Mouse (Mus musculus): ENCODE measurements at regions not wholly inside any gene's neighbourhood (a gene's known extent, or its start where the extent isn't known, plus 50 kb on each side); places are given as distances from the start of the nearest gene placed in this dataset.
"Not testable (repeated sequence)": the region's sequence is repeated elsewhere in the genome, so short reads cannot be mapped to it uniquely, and the experiment has no call there.

DNA sequence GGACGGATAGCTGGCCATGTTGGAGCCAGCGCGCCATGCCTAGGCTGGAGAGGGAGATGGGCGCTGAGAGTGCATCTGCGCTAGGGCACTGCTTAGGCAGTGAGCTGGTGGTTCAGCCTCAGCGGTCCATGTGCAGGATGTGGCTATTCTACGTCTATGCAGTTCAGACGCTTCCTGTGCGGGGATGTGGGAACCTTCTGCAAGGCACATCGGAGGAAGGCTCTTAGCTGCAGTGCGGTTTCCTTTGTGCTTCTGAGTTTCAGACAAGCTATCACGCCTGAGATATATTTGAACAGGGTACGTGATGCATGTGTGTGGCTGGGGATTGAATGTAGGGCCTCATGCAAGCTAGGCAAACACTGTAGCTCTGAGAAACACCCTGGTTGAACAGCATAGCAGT lies 54.4 kb upstream of the Lrpprc start:
- CTCF ChIA-PET, result no interaction called here

DNA sequence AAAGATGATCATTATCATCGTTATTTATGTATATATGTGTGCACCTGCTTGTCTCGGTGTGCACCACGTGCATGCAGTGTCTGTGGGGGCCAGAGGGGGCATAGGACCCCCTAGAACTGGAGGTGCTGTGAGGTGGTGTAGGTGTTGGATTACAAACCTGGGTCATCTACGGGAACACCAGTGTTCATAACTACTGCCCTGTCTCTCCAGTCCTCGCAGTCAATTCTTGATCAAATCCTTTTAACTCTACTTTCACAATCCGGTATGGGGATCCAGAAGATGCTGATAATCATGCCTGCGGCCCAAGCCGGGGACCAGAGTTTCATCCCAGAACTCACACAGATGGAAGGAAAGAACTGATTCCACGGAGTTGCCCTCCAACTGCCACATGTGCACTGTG lies 55.6 kb upstream of the Lrpprc start:
- CTCF ChIA-PET, result no interaction called here

DNA sequence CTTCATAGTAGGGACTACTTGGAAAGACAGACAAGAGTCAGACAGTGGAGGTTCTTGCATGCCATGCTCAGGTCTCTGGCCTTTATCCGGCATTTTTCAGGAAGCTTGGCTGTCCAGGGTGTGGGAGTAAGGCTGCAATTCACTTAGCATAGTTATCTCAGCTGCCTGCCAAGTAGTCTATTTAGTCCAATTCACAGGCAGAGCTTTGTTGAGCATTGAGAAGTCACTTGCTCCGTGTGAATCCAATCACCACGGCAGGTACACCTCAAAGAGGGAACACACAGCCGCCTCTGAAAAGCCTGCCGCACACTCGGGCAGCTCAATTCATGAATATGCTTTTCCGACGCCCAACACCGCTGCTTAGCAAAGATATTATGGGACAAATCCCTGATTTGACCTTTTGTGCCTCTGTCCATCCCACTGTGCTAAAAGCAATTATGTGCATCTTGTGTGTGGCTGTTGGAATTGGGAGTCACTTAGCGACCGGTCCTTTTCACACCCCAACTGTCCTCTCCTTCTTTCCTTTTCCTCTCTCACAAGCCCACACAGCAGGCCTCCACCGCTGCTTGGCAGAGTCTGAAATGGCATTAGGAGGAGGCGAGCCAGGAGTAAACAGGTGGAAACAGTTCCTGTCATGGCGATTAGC lies 57.9 kb upstream of the Lrpprc start:
- CTCF ChIA-PET, result interaction anchor here (0.5 kb wide), 1 partner anchor 279 kb away, joined by 6 read pairs; no protein-coding TSS in a partner anchor

DNA sequence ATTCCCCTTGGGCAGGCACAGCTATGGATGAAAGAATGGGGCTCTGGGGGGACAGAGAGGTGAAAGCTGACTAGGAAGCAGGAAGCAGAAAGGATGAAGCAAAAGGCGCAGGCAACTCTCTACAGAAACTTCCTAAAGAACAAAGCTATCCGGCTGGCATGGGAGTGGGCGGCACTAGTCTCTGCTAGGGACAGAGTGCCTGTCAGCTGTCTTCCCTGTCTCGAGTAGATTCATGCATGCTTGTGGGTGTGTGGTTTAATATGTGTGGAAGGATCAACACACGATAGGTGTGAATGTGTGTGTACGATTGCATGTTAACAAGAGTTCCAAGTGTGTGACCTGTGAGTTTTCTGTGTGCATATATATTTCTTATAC lies 58.4 kb upstream of the Lrpprc start:
- CTCF ChIA-PET, result no interaction called here

DNA sequence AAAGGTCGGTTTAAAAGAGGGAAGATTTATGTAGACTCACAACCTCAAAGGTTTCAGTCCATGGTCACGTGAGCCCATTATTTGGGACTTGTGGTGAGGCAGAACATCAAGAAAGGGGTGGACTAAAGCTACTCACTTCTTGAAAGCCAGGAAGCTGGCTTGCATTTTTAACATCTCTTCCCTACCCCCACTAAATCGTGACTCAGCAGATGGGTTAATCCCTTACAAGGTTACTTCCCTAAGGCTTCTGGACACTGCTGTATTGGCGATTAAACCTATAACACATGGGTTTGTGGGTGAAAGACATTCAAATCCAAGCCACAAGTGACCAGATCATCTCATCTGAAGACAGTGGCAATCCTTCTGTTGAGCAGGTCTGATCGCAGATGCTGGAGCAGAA lies 59.9 kb upstream of the Lrpprc start:
- CTCF ChIA-PET, result no interaction called here

DNA sequence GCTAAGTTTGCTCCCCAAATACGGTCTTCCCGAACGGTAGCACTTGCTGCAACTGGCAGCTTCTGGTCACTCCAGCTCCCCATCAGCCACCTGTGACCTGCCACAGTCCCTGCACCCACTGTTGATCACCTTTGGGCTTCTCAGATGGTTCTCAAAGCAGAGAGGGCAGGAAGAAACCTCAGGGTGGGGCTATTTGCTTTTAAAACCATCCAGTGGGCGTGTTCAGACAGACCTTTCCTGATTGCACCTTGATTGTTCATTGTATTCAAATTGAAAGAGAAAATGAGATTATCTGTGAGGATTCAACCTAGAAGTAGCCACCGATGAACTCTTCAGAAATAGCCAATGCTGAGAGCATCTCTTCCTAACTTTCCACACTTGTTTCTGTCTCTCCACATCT lies 60.3 kb upstream of the Lrpprc start:
- CTCF ChIA-PET, result no interaction called here

DNA sequence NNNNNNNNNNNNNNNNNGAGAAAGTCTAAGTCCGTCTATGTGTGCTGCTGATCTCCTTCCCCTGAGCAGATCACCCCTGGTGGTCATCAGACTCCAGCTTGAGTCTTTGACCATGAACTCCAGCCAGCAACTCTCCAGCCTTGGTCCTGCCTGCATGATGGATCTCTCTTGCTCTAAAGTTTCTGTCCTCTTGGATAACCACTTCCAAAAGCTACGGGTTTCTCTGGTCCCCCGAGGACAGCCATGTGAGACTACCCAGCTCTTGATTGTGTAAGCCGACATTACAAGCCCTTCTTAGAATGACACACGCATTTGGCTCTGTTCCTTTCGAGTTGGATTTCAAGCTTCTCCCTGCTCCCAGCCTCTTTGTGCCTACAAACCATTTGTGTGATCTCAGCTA lies 66.4 kb upstream of the Lrpprc start:
- CTCF ChIA-PET, result interaction anchor here (0.6 to 0.7 kb wide), 2 partner anchors 9 to 519 kb away, joined by 4 to 7 read pairs; no protein-coding TSS in a partner anchor

DNA sequence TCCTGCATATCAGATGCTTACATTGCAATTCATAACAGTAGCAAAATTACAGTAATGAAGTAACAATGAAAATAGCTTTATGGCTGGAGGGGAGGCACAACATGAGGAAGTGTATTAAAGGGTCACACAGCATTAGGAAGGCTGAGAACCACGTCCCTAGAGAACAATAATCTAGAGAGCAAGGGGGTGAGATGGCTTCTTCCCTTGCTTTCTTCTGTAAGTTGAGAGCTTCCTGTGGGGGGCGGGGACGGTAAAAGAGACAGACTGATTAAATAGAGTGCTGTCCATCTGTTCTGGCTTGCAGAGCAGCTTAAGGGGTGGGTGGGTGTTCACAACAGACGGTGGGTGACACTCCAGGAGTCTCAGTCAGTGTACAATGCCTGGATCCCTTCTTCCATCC lies 68.2 kb upstream of the Lrpprc start:
- CTCF ChIA-PET, result no interaction called here

DNA sequence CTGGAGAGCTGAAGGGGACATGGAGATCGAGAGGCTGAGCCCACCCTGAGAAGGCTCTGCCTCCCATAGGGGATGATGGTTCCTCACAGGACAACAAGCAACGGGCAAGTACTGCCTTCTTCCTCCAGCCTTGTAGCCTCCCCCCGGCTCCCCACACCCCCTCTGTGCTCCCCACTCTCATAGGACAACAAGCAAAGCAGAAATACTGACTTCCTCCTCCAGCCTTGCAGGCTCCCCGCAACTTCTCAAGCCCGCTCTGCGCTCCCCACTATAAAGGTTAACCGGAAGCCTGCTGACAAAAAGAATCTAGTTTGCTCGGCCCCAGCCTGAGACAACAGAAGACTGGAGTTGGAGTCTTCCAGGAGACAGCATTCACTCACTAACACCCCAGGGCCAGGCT lies 69.3 kb upstream of the Lrpprc start:
- CTCF ChIA-PET, result no interaction called here

DNA sequence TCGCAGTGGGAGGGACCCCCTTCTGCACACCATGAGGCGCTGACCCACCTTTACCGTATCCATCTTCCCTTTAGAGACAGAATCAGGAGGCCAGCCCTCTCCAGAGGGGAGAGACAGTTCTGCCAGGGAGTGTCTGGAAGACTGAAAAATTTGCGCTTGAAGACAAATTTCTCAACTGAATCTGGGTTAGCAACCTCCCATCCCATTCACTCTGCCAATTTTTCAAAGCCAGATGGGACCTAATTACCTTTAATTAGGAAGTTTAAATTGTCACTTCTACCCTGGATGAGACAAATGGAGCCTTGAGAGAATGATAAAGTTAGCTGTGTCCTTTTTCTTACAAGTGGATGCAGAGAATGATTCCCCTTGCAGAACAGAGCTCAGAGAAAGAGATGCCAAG lies 70.2 kb upstream of the Lrpprc start:
- CTCF ChIA-PET, result interaction anchor here (0.5 kb wide), 2 partner anchors 105 to 572 kb away, joined by 3 to 21 read pairs; no protein-coding TSS in a partner anchor

DNA sequence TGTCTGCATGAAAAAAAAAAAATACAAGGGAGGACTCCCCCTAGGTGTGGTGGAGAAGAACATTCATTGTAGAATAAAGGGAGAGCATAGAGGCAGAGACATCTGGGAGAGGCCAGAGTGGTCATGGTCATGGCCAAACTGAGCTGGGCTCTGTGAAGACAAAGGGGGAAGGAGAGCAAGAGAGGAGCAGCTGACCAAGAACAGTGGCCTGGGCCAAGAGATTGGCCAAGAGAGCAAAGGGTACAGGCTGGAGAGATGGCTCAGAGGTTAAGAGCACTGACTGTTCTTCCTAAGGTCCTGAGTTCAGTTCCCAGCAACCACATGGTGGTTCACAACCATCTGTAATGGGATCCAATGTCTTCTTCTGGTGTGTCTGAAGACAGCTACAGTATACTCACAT lies 73.6 kb upstream of the Lrpprc start:
- CTCF ChIA-PET, result not testable (repeated sequence)

DNA sequence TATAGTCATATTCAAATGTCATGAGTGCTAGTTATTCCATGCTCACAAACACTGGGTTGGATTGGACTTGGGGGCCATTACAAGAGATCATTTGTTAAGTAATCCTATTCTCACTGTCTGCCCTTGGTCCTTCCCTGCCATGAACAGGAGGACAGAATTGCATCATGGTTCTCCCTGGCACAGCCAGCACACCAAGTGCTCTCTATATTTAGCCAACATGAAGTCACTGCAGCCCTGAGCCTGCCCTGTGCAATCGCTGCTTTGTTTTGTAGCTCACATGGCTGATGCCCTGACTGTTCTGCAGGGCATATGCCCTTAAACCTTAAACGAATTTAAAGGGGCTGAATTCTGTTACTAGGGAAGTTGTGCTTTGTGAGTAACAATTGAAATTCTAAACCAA lies 74.6 kb upstream of the Lrpprc start:
- CTCF ChIA-PET, result no interaction called here

DNA sequence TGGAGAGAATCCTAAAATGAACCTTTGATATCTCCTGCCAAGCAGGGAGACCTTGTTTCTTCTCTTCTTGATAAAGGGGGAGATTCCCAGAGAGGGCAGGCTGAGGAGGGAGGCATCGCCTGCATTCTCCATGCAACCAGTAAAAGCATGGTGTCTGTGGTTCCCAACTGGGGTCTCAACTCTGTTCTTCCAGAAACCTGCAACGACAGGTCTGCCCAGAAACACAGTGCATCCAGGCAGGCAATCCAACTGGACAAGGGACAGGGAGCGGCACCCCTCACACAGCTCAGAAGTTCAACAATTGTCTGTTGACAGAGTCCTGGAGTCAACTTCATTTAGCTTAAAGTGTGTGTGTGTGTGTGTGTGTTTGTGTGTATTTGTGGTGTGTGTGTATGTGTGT lies 75.0 kb upstream of the Lrpprc start:
- CTCF ChIA-PET, result no interaction called here

DNA sequence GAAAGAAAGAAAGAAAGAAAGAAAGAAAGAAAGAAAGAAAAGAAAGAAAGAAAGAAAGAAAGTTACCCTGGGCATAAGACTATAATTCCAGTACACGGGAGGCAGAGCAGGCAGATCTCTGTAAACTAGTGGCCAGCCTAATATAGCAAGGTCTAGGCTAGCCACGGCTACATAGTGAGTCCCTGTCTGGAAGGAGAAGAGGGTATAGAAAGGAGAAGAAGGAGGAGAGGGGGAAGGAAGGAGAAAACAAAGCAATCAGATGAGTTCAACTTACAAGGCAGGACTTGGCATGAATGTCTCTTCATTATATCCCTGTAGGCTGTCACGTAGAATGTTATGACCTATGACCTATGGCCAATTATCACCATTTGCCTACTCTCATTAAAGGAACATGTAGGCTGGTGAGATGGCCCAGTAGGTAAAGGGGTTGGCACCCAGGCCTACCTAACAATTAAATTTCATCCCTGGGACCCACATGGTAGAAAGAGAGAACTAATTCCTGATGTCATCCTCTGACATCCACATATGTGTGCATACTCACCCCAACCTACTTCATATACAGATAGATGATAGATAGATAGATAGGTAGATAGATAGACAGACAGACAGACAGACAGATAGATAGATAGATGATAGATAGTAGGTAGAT lies 78.6 kb upstream of the Lrpprc start:
- CTCF ChIA-PET, result no interaction called here

DNA sequence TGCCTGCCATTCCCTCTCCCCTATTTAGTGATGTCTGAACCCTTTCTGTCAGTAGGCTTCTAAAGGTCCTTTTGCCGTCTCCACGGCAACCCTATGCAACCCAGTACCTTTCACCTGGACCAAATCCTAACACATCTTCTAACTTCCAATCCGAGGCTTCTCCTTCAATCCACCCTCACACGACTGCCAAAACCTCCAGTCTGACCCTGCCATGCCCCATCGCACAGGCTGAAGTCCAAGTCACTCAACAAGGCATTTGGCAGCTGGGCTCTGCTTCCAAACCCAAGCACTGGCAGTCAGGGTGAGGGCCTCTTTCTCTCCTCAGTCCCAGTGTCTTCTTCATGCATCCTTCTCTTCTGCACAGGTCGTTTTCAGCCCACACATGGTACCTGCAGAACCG lies 83.0 kb upstream of the Lrpprc start:
- CTCF ChIA-PET, result no interaction called here

DNA sequence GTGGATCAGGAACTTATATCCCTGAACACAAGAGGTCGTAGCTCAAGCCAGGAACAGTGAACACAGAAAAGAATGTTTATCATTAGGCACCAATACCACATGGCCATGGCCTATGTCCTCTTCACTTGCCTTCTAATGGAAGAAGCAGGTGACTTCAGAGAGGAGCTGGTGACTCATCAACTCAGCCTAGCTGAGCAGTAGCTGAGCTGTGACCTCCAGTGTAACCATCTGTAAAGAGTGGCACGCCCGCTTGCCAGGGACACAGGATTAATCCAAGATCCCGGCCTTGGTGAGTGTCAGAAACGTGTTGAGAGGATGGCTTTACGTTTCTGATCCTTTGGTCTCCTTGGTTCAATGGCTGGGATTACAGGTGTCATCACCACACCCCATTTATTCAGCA lies 82.0 kb upstream of the Ppm1b start:
- CTCF ChIA-PET, result no interaction called here

DNA sequence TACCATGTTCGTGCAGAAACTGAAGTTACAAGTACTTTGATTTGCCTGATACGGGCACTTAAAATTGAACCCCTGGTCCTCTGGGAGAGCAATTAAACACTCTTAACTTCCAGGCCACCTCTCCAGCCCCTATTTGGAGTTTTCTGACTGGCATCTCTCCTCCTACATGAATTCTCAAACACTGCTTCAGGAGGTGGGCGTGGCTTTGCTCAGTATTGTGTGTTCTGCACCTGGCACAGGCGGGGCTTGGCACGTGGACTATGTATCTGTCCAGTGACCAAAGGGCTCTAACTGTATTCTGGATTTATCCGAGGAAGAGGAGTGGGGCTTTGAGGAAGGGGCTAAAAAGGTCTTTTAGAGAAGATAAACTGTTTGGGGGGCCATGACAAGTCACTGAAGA lies 81.5 kb upstream of the Ppm1b start:
- CTCF ChIA-PET, result no interaction called here

DNA sequence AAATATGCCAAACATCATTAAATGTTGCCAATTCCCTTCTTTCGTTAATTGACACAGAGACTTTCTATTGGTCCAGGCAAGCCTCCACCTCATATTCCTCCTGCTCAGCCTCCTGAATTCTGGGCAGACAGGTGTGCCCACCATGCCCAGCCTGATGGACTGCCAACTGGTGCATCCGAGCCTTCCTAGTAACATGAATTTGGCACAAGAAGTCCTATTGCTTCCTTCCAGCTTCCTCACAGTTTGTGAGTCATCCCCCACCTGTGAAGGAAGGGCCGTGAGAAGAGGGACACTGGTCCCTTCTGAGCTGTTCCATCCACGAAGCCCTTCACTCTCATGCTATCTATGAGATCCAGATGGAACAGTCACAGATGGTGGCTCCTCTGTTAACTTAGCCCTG lies 80.5 kb upstream of the Ppm1b start:
- CTCF ChIA-PET, result no interaction called here

DNA sequence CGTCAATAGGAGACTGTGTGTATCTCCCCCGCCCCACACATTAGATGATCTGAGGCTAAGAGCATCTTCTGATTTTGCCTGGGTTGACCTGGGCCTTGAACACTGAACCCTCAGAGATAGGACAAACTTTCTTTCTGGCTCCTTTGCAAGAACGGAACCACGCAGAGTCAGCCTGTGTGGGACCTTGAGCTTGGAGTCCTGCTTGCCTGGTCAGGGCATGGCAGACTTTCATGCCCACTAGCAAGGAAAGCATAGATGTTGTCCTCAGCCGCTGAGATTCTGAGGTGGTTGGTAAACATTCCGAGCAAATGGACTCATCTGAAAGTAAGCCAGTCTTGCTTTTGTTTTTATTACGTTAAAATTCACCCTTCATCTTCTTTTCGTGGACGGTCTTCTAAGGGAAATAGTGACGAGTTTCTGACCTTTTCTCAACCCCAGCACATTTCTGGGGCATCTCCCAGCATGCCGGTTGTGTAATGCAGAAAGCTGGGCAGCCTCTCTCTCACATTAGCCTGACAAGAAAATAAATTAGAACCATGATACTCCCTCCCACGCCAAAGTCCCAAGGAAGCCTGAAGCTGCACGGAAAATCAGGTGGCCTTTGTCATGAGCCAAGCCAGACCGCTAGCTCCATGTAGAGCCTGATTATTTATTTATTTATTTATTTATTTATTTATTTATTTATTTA lies 79.2 kb upstream of the Ppm1b start:
- CTCF ChIA-PET, result no interaction called here

DNA sequence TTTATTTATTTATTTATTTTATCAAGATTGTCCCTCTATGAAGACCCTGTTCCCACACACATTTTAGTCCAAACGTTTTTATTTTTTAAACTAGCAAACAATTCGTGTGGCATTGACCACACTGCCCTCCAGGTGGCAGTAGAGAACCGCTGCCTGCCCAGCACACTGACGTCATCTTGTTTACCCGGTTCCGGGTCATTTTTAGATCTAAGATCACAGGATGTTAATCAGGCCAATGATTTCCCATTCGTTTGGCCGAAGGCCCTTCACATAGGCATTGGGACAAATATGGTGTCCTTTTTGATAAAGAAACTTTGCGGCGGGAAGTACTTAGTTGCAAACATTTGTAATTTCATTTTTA lies 78.7 kb upstream of the Ppm1b start:
- CTCF ChIA-PET, result no interaction called here

DNA sequence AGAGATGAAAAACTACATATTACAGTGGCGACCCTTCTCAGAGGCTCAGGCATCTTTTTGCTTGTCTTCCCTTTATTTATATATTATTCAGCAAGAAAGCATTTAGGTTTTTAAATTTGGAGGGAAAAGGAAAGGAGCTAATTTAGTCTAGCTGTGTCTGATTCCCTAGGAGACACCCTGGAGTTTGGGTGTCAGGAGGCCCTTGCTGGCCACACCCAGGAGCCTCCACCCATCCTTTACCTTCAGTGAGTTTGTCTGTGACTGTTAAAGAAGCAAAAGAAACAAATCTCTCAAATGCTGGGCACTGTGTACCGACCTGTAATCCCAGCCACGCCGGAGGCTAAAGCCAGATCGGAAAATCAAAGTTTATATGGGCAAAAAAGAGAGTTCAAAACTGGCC lies 78.2 kb upstream of the Ppm1b start:
- CTCF ChIA-PET, result interaction anchor here (0.6 kb wide), 1 partner anchor 210 kb away, joined by 3 read pairs; no protein-coding TSS in a partner anchor

DNA sequence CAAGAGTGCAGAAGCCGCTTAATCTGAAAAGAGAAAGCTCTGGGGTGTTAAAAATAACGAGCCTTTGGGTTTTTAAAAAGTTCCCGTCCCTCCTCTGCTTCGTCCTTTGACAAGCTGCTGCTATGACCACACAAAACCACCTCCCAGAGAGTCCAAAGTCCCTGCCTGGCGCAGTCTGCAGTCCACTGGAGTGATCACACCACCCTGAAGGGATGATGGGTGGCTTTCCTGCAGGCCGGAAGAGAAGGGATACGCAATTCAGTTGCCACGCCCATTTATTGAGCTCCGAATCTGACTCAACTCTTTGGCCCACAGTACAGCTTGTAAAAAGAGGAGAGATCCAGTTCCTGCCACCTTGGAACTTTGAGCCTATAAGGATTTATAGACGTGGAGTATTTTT lies 77.4 kb upstream of the Ppm1b start:
- CTCF ChIA-PET, result interaction anchor here (0.6 to 0.8 kb wide), 3 partner anchors 197 to 998 kb away, joined by 3 to 11 read pairs (median 11); no protein-coding TSS in a partner anchor

DNA sequence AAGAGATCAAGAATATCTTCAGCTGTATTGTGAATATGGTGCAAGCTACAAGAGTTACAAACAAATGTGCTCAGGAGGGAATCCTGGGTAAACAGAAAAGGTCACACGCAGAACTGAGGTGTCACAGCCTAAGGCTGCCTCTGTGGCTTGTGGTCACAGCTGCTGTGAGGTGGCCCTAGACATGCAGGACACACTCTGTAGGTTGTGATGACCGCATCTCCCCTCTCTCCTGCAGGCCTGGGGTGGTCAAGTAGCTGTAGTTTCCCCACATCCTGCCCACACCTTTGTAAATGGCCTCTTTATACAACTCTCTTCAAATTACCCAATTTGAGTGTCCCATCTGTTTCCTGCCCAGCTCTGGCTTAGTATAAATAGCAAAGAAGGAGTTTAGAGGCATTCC lies 75.6 kb upstream of the Ppm1b start:
- CTCF ChIA-PET, result no interaction called here
